Mouse (Mus musculus) small intestine, adult 2 months (tissue): ENCODE measurements around the gene Nfatc2. TPM values are rescaled to one million over a fixed set of nuclear protein-coding genes. Genes with fewer than 3 reads are reported as not detected.
A peak's percentile ranks its signal among the peaks of the same experiment; 100 is the strongest.

ENCODE experiments used
- H3K27ac ChIP-seq: fragments of 200-500 bp; 2 replicates; pipeline ENCODE4 v1.5.1; 2012; ENCODE audit warnings: low read depth, low read length, control low read depth, inconsistent platforms; ENCODE audit not compliant: insufficient read depth
- H3K27me3 ChIP-seq: fragments of 200-500 bp; 2 replicates; pipeline ENCODE4 v1.6.1; 2012; ENCODE audit warnings: mild to moderate bottlenecking, moderate library complexity, low read length, inconsistent platforms; ENCODE audit not compliant: control insufficient read depth, insufficient read depth
- H3K36me3 ChIP-seq: fragments of 200-500 bp; 2 replicates; pipeline ENCODE4 v1.6.1; 2012; ENCODE audit warnings: mild to moderate bottlenecking, low read length, control low read depth, inconsistent platforms; ENCODE audit not compliant: control insufficient read depth, insufficient read depth
- H3K4me1 ChIP-seq: fragments of 200-500 bp; 2 replicates; pipeline ENCODE4 v1.6.1; 2012; ENCODE audit warnings: low read length, inconsistent platforms, mixed read lengths; ENCODE audit not compliant: control insufficient read depth, insufficient read depth, insufficient read length
- H3K4me3 ChIP-seq: fragments of 200-500 bp; 2 replicates; pipeline ENCODE4 v1.5.1; 2012; ENCODE audit warnings: low read depth, mild to moderate bottlenecking, control low read depth, inconsistent platforms, low read length, moderate library complexity
- CTCF ChIP-seq: fragments of 200-500 bp; IDR thresholded peaks from 2 replicates; pipeline ENCODE4 v1.5.1; 2012; ENCODE audit warnings: low read depth, mild to moderate bottlenecking, control low read depth, inconsistent platforms, low read length, moderate library complexity, mixed read lengths; ENCODE audit not compliant: insufficient replicate concordance, insufficient read length; ENCODE audit errors: extremely low read depth
- POLR2A ChIP-seq: fragments of 200-500 bp; IDR thresholded peaks from 2 replicates; pipeline ENCODE4 v1.6.1; 2012; ENCODE audit warnings: low read depth, mild to moderate bottlenecking, control low read depth, inconsistent platforms, low read length, moderate library complexity
- whole genome bisulfite sequencing: fragments of 180-500 bp; shearing (Covaris S2); methylation state at CpG from one replicate; pipeline ENCODE4 v1.1.7; 2018; 5-methylcytosine and 5-hydroxymethylcytosine counted together
- polyA plus RNA-seq: library from polyadenylated mRNA; depleted of rRNA; stranded (reverse); fragments of >200 nt; gene quantifications from 2 replicates; pipeline ENCODE4 v1.2.3, GENCODE M21; 2012

Nfatc2 gene
- polyA plus RNA-seq, 1 experiment: 3.9 TPM

- WGBS: 38% methylated on average over 8 of the region's 8 CpGs
- H3K36me3 ChIP-seq: no peaks in the 10 kb centered on the region
- H3K4me3 ChIP-seq: no peak overlapping the region
- H3K27ac ChIP-seq: no peak overlapping the region
- peaks cover 8% of the 10 kb centered on the region for H3K4me1 ChIP-seq
- TF ChIP-seq POLR2A (no peak), CTCF (no peak)
- no peaks in the 10 kb centered on the region for H3K27me3 ChIP-seq
Observed at GRCm38 (mm10) chr2:168557035-168557434, 44.4 kb downstream of the Nfatc2 start.

- 72% methylated on average over 23 of the region's 23 CpGs for WGBS
- Histone ChIP-seq H3K27me3 (no peaks in the 10 kb centered on the region), H3K4me3 (peak overlapping the region; percentile 14), H3K4me1 (peaks cover 8% of the 10 kb centered on the region), H3K36me3 (no peaks in the 10 kb centered on the region), H3K27ac (peak overlapping the region; percentile 25; the same call in 1 of the 2 replicates)
- TF ChIP-seq POLR2A: no peak
- no peak for TF ChIP-seq CTCF
Observed at GRCm38 (mm10) chr2:168555897-168556670, 45.4 kb downstream of the Nfatc2 start.

GRCm38 (mm10) chr2:168553541-168553961 lies 47.9 kb downstream of the Nfatc2 start:
- H3K27me3 ChIP-seq: no peaks in the 10 kb centered on the region
- TF ChIP-seq POLR2A (no peak), CTCF (no peak)
- WGBS: 74% methylated on average over 18 of the region's 18 CpGs
- no peaks in the 10 kb centered on the region for H3K36me3 ChIP-seq
- no peak overlapping the region for H3K27ac ChIP-seq
- H3K4me3 ChIP-seq: no peak overlapping the region
- peaks cover 8% of the 10 kb centered on the region for H3K4me1 ChIP-seq

- no peak overlapping the region for H3K4me3 ChIP-seq
- TF ChIP-seq CTCF: no peak
- TF ChIP-seq POLR2A: no peak
- WGBS: 32% methylated on average over 5 of the region's 5 CpGs
- peaks cover 5% of the 10 kb centered on the region; the same call in 1 of the 2 replicates for H3K4me1 ChIP-seq
- no peak overlapping the region for H3K27ac ChIP-seq
- no peaks in the 10 kb centered on the region for H3K27me3 ChIP-seq
- H3K36me3 ChIP-seq: no peaks in the 10 kb centered on the region
Observed at GRCm38 (mm10) chr2:168552405-168552804, 49.1 kb downstream of the Nfatc2 start.

GRCm38 (mm10) chr2:168551218-168551617 lies 50.2 kb downstream of the Nfatc2 start:
- no peaks in the 10 kb centered on the region for H3K36me3 ChIP-seq
- no peaks in the 10 kb centered on the region for H3K27me3 ChIP-seq
- 0 out of 2 replicates have a peak, but pooled peaks cover under 1% of the 10 kb centered on the region for H3K4me1 ChIP-seq
- no peak overlapping the region for H3K4me3 ChIP-seq
- 94% methylated on average over 7 of the region's 7 CpGs for WGBS
- H3K27ac ChIP-seq: no peak overlapping the region
- TF ChIP-seq CTCF (no peak), POLR2A (no peak)

GRCm38 (mm10) chr2:168549326-168549725 lies 52.1 kb downstream of the Nfatc2 start:
- 56% methylated on average over 12 of the region's 12 CpGs for WGBS
- no peak overlapping the region for H3K27ac ChIP-seq
- TF ChIP-seq POLR2A: no peak
- H3K4me1 ChIP-seq: peaks cover 5% of the 10 kb centered on the region
- no peak overlapping the region for H3K4me3 ChIP-seq
- no peaks in the 10 kb centered on the region for H3K36me3 ChIP-seq
- no peaks in the 10 kb centered on the region for H3K27me3 ChIP-seq

- no peak for TF ChIP-seq POLR2A
- no peak for TF ChIP-seq CTCF
- Histone ChIP-seq H3K27me3 (no peaks in the 10 kb centered on the region), H3K4me3 (no peak overlapping the region), H3K36me3 (no peaks in the 10 kb centered on the region), H3K27ac (no peak overlapping the region), H3K4me1 (peaks cover 9% of the 10 kb centered on the region)
- 81% methylated on average over 4 of the region's 4 CpGs for WGBS
Observed at GRCm38 (mm10) chr2:168548008-168548407, 53.4 kb downstream of the Nfatc2 start.
